Mouse (Mus musculus): Measurements from ENCODE around the gene Xrcc1. TPM values are rescaled to one million over a fixed set of nuclear protein-coding genes. Genes with fewer than 3 reads are reported as not detected.

The Xrcc1 gene
- polyA plus RNA-seq (2016; fragmentation: Nextera tagmentation; extraction: Ambion mirVana) = 174 and 177 TPM in 2 replicates

DNA sequence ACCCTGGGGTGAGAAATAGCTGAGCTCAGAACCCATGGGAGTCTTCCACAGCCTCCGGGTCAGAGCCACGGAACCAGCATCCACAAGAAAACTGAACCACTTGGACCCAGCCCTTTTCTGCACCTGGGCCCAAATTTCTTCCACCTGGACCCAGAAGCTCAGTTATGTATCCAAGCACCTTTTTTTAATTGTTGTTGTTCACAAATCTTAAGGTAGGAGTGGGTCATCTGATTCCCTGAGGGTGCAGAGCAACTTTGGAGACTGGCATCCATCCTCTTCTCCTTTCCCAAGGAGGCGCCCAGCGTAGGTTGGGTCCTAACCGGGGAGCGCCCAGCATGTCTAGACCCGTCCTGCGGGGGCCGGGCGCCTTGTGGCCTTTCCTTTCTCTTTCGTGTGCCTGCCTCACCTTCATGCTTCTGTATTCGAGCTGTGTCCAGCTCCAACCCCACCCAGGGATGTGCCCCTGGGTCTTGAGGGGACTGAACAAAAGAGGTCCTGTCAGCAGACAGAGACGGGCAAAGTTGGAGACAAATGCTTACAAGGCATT is at the start of gene Xrcc1, which contains the start of gene Pinlyp:
Gene Xrcc1 (plus strand): TSS at position 222 of the 547 bp plus-strand sequence.
Gene Pinlyp (minus strand): TSS at position 51 of the 547 bp plus-strand sequence.
- Histone ChIP-seq H3K9me3 (peaks cover 4% of the 10 kb centered on the region; the same call in 1 of the 2 replicates), H3K27ac (peak within 1 kb of the TSS; percentile 93), H3K36me3 (replicated peaks) (peaks cover 33% of the 10 kb centered on the region), H3K27me3 (ENCODE audit: poor library complexity, severe bottlenecking) (no peaks in the 10 kb centered on the region), H3K4me1 (peaks cover 20% of the 10 kb centered on the region), H3K4me3 (peak within 1 kb of the TSS; percentile 73)
- WGBS = 41% methylated on average over 13 of the region's 13 CpGs
- DNase-seq (ENCODE audit: extremely low spot score, low spot score) = no peak

DNA sequence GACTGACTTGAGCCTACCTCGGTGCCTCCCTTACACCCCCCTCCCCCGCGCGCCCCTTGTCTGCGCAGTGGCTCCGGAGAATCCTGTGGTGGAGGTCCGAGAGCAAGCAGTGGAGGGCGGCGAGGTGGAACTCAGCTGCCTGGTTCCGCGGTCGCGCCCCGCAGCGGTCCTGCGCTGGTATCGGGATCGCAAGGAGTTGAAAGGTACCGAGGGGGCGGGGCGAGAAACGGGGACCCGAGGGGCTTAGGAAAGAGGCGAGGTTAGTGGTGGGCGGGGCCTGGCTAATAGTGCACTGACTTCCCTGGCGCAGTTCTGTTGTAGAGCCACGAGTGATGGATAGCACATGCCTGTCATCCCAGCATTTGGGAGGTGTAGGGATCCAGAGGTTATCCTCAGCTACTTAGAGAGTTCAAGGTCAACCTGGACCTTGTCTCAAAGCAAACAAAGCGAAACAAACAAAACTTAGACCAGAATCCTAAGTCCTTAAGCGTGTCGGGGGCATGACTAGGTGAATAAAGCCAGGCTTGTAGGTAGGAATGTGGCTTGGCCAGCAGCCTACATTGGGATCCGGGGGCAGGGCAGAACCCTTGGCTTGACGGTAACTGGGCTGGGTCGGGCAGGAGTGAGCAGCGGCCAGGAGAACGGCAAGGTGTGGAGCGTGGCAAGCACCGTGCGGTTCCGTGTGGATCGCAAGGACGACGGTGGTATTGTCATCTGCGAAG is 46.1 kb upstream of the Xrcc1 start:
- peaks cover 68% of the 10 kb centered on the region for H3K27me3 ChIP-seq (ENCODE audit: poor library complexity, severe bottlenecking)
- WGBS = 13% methylated on average over 43 of the region's 43 CpGs
- 0 out of 2 replicates have a peak overlapping the region, but pooled peaks have one; percentile 31 for H3K27ac ChIP-seq
- peaks cover 40% of the 10 kb centered on the region for H3K36me3 ChIP-seq (replicated peaks)
- peaks cover 11% of the 10 kb centered on the region for H3K9me3 ChIP-seq
- peak overlapping the region; percentile 46 for H3K4me3 ChIP-seq
- no peak for DNase-seq (ENCODE audit: extremely low spot score, low spot score)
- peaks cover 29% of the 10 kb centered on the region for H3K4me1 ChIP-seq

DNA sequence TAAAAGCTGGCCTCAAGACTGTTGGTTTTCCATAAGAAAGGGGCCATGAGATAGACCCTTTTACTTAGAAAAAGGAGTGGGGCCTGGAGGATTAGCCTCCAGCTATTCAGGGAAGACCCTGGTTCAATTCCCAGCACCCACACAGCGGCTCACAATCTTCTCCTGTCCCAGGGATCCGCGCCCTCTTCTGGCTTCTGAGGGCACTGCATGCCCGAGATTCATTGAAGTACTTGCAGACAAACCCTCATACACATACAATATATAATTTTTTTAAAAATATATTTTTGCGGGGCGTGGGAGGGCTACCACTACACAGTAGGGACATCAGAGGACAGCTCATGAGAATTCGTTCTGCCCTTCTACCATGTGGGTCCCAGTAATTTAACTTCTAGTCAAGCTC is 45.2 kb upstream of the Xrcc1 start:
- DNase-seq (ENCODE audit: extremely low spot score, low spot score) = no peak
- Histone ChIP-seq H3K4me3 (no peak overlapping the region), H3K4me1 (peaks cover 38% of the 10 kb centered on the region), H3K36me3 (replicated peaks) (peaks cover 39% of the 10 kb centered on the region), H3K9me3 (peaks cover 11% of the 10 kb centered on the region), H3K27ac (no peak overlapping the region), H3K27me3 (ENCODE audit: poor library complexity, severe bottlenecking) (peaks cover 68% of the 10 kb centered on the region)
- 33% methylated on average over 7 of the region's 7 CpGs for WGBS

DNA sequence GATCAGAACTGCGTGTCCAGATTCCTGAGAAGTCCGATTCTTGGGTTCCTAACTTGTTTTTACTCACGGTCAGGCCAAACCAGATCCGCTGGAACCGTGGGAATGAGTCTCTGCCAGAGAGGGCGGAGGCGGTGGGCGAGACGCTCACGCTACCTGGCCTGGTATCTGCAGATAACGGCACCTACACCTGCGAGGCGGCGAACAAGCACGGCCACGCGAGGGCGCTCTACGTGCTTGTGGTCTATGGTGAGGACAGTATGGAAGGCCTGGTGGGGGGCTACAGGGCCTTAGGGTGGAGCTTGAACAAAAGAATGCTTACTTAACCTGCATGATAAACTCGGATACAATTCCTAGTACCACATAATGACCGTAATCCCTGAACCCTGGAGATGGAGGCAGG is 44.6 kb upstream of the Xrcc1 start:
- Histone ChIP-seq H3K27ac (no peak overlapping the region), H3K4me1 (peaks cover 44% of the 10 kb centered on the region), H3K9me3 (peaks cover 11% of the 10 kb centered on the region), H3K36me3 (replicated peaks) (peaks cover 39% of the 10 kb centered on the region), H3K4me3 (no peak overlapping the region), H3K27me3 (ENCODE audit: poor library complexity, severe bottlenecking) (peaks cover 68% of the 10 kb centered on the region)
- no peak for DNase-seq (ENCODE audit: extremely low spot score, low spot score)
- 46% methylated on average over 21 of the region's 21 CpGs for WGBS

DNA sequence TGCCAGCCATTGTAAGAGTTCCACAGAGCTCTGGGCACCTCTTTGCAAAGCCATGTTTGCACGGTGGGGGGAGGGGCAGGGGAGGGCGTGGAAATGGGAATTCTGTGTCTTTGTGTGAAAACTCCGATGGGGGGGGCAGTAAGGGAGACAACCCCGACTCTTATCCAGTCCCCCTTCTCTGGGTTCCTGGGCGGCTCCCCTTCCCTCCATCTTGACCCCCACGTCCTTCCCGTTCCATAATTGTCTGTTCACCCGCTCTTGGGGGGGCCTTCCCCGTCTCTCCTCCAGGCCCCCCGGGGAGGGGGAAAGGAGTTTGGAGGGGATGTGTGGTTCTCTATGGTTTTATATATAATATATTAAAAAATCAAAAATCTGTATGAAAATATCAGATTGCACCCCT is 42.1 kb upstream of the Xrcc1 start:
- 19% methylated on average over 10 of the region's 10 CpGs for WGBS
- DNase-seq (ENCODE audit: extremely low spot score, low spot score) = no peak
- H3K9me3 ChIP-seq = peaks cover 11% of the 10 kb centered on the region
- peaks cover 39% of the 10 kb centered on the region for H3K36me3 ChIP-seq (replicated peaks)
- H3K27ac ChIP-seq = peak overlapping the region; percentile 40; the same call in 1 of the 2 replicates
- H3K4me3 ChIP-seq = no peak overlapping the region
- H3K4me1 ChIP-seq = peaks cover 59% of the 10 kb centered on the region
- H3K27me3 ChIP-seq (ENCODE audit: poor library complexity, severe bottlenecking) = peaks cover 51% of the 10 kb centered on the region

DNA sequence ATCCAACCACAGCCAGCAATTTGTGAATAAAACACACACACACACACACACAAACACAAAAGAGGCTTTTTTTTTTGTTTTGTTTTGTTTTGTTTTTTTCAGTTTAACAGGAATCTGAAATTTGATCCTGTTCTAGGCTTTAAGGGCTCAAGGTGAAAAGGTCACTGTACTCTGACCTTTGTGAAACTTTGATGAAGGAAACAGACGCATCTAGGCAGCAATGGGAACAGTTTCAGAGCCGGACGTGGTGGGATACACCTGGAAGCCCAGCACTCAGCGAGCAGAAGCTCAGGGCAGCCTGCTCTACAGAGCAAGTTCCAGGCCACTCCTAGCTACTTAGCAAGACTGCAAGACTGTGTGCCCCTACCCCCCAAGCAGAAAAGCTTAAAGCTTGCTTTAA is 41.2 kb upstream of the Xrcc1 start:
- H3K4me3 ChIP-seq = no peak overlapping the region
- no peak for DNase-seq (ENCODE audit: extremely low spot score, low spot score)
- 12% methylated on average over 4 of the region's 4 CpGs for WGBS
- H3K27ac ChIP-seq = 0 out of 2 replicates have a peak overlapping the region, but pooled peaks have one; percentile 100
- H3K9me3 ChIP-seq = peaks cover 11% of the 10 kb centered on the region
- H3K4me1 ChIP-seq = peaks cover 54% of the 10 kb centered on the region
- peaks cover 34% of the 10 kb centered on the region for H3K36me3 ChIP-seq (replicated peaks)
- peaks cover 42% of the 10 kb centered on the region for H3K27me3 ChIP-seq (ENCODE audit: poor library complexity, severe bottlenecking)

DNA sequence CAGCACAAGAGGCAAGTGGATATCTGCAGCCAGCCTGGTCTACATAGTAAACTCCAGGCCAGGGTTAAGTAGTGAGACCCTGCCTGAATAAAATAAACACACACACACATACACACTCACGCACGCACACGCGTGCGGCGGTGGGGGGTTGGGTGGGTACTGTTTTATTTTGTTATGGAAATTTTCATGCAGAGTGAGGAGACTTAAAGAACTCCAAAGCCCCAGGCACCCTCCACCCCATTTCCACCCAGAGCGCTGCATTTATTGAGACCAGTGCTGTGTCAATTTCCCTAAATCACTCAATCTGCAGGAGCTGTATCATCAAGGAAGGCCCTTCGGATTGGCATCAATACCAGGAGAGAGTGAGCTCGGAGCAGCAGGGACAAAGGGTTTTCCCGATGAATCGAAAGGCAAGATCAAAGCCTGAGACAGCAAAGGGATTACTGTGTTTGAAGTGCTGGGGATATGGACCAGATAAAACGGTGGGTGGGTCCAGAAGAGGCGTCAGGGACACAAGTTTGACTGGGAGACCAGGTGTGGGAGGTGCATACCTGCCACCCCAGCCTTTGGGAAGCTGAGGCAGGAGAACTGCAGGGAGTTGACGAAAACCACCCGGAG is 40.5 kb upstream of the Xrcc1 start:
- peaks cover 48% of the 10 kb centered on the region for H3K4me1 ChIP-seq
- H3K4me3 ChIP-seq = peak overlapping the region; percentile 75; the same call in 1 of the 2 replicates
- H3K9me3 ChIP-seq = peaks cover 10% of the 10 kb centered on the region
- WGBS = 16% methylated on average over 15 of the region's 15 CpGs
- H3K27me3 ChIP-seq (ENCODE audit: poor library complexity, severe bottlenecking) = peaks cover 35% of the 10 kb centered on the region
- no peak for DNase-seq (ENCODE audit: extremely low spot score, low spot score)
- H3K27ac ChIP-seq = peak overlapping the region; percentile 100
- peaks cover 34% of the 10 kb centered on the region for H3K36me3 ChIP-seq (replicated peaks)

DNA sequence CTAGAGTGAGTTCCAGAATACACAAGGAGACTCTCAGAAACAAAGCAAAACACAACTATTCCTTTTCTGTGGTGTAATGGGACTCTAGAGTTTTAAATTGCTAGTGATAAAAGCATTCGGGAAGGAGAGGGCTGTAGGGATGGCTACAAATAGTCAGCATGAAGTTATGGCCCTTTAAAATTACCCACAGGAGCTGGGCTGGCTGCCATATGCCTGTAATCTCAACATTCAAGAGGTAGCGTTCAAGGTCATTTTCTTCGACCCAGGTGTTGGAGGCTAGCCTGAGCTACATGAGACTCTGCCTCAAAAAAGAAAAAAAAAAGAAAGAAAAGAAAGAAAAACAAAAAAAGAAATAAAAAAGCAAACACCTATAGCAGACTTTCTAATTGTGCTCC is 40.0 kb upstream of the Xrcc1 start:
- H3K36me3 ChIP-seq (replicated peaks) = peaks cover 34% of the 10 kb centered on the region
- H3K27ac ChIP-seq = peak overlapping the region; percentile 100
- WGBS = 26% methylated on average over 3 of the region's 3 CpGs
- DNase-seq (ENCODE audit: extremely low spot score, low spot score) = no peak
- peaks cover 5% of the 10 kb centered on the region for H3K9me3 ChIP-seq
- H3K4me3 ChIP-seq = peak overlapping the region; percentile 75
- peaks cover 48% of the 10 kb centered on the region for H3K4me1 ChIP-seq
- peaks cover 30% of the 10 kb centered on the region for H3K27me3 ChIP-seq (ENCODE audit: poor library complexity, severe bottlenecking)

DNA sequence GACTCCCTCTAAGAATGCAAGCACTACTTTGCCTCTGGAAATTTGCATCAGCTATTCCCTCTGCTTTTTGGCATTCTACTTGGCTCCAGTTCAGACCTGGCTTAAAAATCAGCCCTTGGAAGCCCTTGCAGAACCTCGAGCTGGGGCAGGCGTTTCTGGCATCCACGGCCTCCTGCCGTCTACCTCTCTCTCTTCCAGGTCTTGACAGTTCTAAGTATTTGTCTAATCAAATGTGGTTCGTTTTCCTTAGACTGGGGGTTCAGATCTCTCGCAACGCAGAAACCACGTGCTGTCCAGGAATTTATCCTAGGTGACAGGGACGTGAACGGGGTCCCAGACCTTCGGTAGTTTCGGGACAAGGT is 39.6 kb upstream of the Xrcc1 start:
- Histone ChIP-seq H3K4me3 (peak overlapping the region; percentile 75), H3K27me3 (ENCODE audit: poor library complexity, severe bottlenecking) (peaks cover 26% of the 10 kb centered on the region)
- WGBS = under 1% methylated on average over 12 of the region's 12 CpGs

DNA sequence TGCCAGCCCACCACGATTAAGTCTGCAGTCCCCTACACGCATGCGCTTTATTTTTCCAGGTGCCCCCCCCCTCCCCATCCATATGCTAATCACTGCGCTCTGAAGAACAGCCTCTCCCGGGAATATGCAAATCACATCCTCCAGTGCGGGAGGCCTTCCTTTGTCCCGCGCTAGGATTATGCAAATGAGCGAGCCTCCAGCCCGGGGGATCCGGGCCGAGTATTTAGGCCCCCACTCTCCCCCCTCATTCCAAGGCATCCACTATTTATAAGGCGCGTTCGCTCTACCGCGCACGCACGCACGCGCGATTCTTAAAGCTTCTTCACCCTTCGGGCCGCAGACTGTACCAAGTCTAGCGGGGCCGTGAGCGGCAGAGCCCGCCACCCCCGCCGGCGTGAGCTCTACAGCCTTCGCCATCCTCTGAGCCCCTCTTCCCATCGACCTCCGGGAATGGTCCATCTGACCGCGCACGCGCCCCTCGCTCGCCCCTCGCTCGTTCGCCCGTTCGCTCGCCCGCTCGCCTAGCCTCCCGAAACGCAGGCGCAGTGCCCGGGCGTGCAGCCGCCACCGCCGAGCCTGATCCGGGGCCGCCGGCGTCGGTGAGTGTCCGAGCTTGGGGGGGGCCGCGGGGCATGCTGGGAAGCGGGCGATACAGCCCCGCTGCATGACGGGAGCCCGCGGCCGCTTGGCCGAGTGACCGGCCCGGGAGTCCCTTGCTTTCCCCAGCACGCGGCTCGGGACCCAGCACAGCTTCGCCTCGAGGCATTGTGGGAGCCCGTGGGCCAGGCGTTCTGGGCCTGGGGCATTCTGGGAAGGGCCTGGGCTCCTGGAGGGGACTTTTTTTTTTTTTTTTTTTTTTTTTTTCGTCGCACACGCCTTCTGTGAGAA is 39.0 kb upstream of the Xrcc1 start, which contains the start of gene Zfp428:
Gene Zfp428 (plus strand): TSS at position 169 of the 888 bp plus-strand sequence.
- Histone ChIP-seq H3K36me3 (replicated peaks) (peaks cover 34% of the 10 kb centered on the region), H3K4me1 (peaks cover 48% of the 10 kb centered on the region), H3K27ac (peak within 1 kb of the TSS; percentile 100), H3K4me3 (peak within 1 kb of the TSS; percentile 75), H3K27me3 (ENCODE audit: poor library complexity, severe bottlenecking) (peaks cover 20% of the 10 kb centered on the region), H3K9me3 (no peaks in the 10 kb centered on the region)
- peak; percentile 91 for DNase-seq (ENCODE audit: extremely low spot score, low spot score)
- WGBS = under 1% methylated on average over 84 of the region's 84 CpGs

More for the DNA sequence above, 39.6 kb upstream of the Xrcc1 start:
- H3K27ac ChIP-seq = peak overlapping the region; percentile 100
- H3K36me3 ChIP-seq (replicated peaks) = peaks cover 34% of the 10 kb centered on the region
- DNase-seq (ENCODE audit: extremely low spot score, low spot score) = no peak
- H3K4me1 ChIP-seq = peaks cover 48% of the 10 kb centered on the region
- H3K9me3 ChIP-seq = peaks cover under 1% of the 10 kb centered on the region; the same call in 1 of the 2 replicates

DNA sequence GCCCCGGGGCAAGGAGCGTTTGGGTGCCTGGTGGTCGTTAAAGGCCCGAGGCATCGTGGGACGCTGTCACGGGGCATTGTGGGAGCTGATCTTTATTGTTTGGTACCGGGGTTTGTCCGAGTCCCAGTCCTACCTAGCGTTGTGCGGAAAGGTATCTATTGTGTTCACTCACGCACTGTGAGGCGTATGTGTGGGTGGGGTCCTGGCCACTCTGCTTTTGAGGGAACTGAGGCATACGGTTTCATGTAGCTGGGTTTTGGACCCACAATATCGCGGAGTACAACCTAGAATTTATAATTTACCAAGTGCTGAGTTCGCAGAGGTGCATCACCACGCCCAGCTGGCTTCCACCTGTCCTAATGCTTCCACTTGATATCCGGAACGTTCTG is 38.4 kb upstream of the Xrcc1 start:
- 1% methylated on average over 20 of the region's 20 CpGs for WGBS
- peaks cover 34% of the 10 kb centered on the region for H3K36me3 ChIP-seq (replicated peaks)
- H3K27me3 ChIP-seq (ENCODE audit: poor library complexity, severe bottlenecking) = peaks cover 13% of the 10 kb centered on the region
- no peaks in the 10 kb centered on the region for H3K9me3 ChIP-seq
- H3K4me3 ChIP-seq = peak overlapping the region; percentile 75
- peaks cover 48% of the 10 kb centered on the region for H3K4me1 ChIP-seq
- peak overlapping the region; percentile 100 for H3K27ac ChIP-seq
- DNase-seq (ENCODE audit: extremely low spot score, low spot score) = peak; percentile 44

DNA sequence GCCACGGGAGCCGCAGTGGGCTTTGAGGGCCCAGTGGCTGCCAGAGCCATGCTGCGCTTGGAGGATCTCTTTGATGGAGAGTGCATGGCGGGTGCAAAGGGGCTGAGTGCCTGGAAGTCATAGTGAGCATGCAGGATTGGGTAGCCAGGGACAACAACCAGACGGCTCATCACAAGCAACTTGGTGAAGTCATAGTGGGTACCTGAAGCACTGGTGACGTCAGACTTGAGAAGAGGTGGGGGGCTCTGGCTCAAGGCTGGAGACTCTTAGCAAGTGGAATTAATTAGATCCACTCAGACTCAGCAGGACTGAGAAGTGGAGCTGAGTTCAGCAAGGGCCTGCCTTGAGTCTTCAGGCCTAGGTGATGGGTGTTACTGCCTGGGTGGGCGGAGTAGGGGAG is 33.7 kb upstream of the Xrcc1 start, which contains the start of gene AC161166.1:
Gene AC161166.1 (minus strand): TSS at position 101 of the 400 bp plus-strand sequence.
- H3K9me3 ChIP-seq = no peaks in the 10 kb centered on the region
- no peak within 1 kb of the TSS for H3K4me3 ChIP-seq
- WGBS = 90% methylated on average over 7 of the region's 7 CpGs
- H3K27me3 ChIP-seq (ENCODE audit: poor library complexity, severe bottlenecking) = no peaks in the 10 kb centered on the region
- no peak for DNase-seq (ENCODE audit: extremely low spot score, low spot score)
- no peak within 1 kb of the TSS for H3K27ac ChIP-seq
- H3K4me1 ChIP-seq = peaks cover 19% of the 10 kb centered on the region
- H3K36me3 ChIP-seq (replicated peaks) = peaks cover 74% of the 10 kb centered on the region
